Mouse (Mus musculus) midbrain, embryonic 11.5 days (tissue): ENCODE results near the gene Gm13288. TPM values are rescaled to one million over a fixed set of nuclear protein-coding genes. Genes with fewer than 3 reads are reported as not detected.
"Not testable (repeated sequence)": the region's sequence is repeated elsewhere in the genome, so short reads cannot be mapped to it uniquely, and the experiment has no call there.

Experiments
- ATAC-seq: fragments of 200-750 bp; cut with Nextera tagmentation; 2 replicates; pipeline ENCODE4 v1.8.0; 2017; ENCODE audit warnings: moderate TSS enrichment, moderate library complexity; ENCODE audit not compliant: low FRiP score
- DNase-seq: peaks from one replicate; pipeline ENCODE4 v3.0.0; 2015; ENCODE audit warnings: low spot score; ENCODE audit errors: missing footprints
- H3K27ac ChIP-seq: fragments of 300-500 bp; sonication (generic); 2 replicates; pipeline ENCODE4 v1.5.1; 2014; ENCODE audit warnings: low read depth, low read length
- H3K27me3 ChIP-seq: fragments of 300-500 bp; sonication (generic); 2 replicates; pipeline ENCODE4 v1.6.1; 2014; ENCODE audit warnings: mild to moderate bottlenecking, low read length, moderate library complexity, mixed read lengths; ENCODE audit not compliant: control insufficient read depth, insufficient read depth
- H3K36me3 ChIP-seq: fragments of 300-500 bp; sonication (generic); 2 replicates; pipeline ENCODE4 v1.6.1; 2014; ENCODE audit warnings: mild to moderate bottlenecking, low read length, moderate library complexity, mixed read lengths; ENCODE audit not compliant: control insufficient read depth, insufficient read depth
- H3K4me1 ChIP-seq: fragments of 300-500 bp; sonication (generic); 2 replicates; pipeline ENCODE4 v1.6.1; 2014; ENCODE audit warnings: low read length; ENCODE audit not compliant: control insufficient read depth, insufficient read depth
- H3K4me2 ChIP-seq: fragments of 300-500 bp; sonication (generic); 2 replicates; pipeline ENCODE4 v1.6.1; 2014; ENCODE audit warnings: mild to moderate bottlenecking, moderate library complexity
- H3K4me3 ChIP-seq: fragments of 300-500 bp; sonication (generic); 2 replicates; pipeline ENCODE4 v1.5.1; 2014; ENCODE audit warnings: low read depth, low read length
- H3K9ac ChIP-seq: fragments of 300-500 bp; sonication (generic); 2 replicates; pipeline ENCODE4 v1.6.1; 2014; ENCODE audit warnings: low read length
- H3K9me3 ChIP-seq: fragments of 300-500 bp; sonication (generic); 2 replicates; pipeline ENCODE4 v1.6.1; 2016; ENCODE audit warnings: low read length; ENCODE audit not compliant: control insufficient read depth
- WGBS: fragments of 180-500 bp; shearing (Covaris S2); extraction: QIAGEN DNeasy Blood & Tissue Kit; methylation state at CpG from one replicate; pipeline ENCODE4 v1.1.7; 2014; 5-methylcytosine and 5-hydroxymethylcytosine counted together
- polyA plus RNA-seq: library from polyadenylated mRNA; unstranded; fragments of >200 nt; fragmentation: Nextera tagmentation; extraction: Ambion mirVana; gene quantifications from 2 replicates; pipeline ENCODE4 v1.2.1, GENCODE M21; 2014

Gene Gm13288
- polyA plus RNA-seq, 1 experiment from 2014 or later: not detected

DNA sequence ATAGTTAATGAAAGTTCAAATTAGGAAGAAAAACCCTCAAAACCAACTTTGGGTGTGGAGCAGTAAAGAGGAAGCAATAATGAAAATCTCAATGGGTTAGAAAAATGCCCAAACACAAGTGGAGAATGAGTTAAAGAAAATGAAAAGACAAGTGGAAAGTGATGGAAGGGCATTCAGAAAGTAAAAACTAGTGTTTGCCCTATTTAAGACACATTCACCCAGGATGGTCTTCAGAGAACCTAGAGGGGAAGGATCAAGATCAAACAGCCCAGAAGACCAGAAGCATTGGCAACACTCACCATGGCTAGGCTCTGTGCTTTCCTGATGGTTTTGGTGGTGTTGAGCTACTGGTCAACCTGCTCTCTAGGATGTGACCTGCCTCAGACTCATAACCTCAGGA lies 21.8 kb downstream of the Gm13288 start, which contains the start of gene Ifna6:
Gene Ifna6, plus strand, starts transcription at position 301 of the 400 bp plus-strand sequence.
- H3K9me3 ChIP-seq, H3K27ac ChIP-seq, H3K9ac ChIP-seq, H3K27me3 ChIP-seq, H3K4me1 ChIP-seq, H3K4me3 ChIP-seq, ATAC-seq, H3K4me2 ChIP-seq, DNase-seq, H3K36me3 ChIP-seq: not testable (repeated sequence)

DNA sequence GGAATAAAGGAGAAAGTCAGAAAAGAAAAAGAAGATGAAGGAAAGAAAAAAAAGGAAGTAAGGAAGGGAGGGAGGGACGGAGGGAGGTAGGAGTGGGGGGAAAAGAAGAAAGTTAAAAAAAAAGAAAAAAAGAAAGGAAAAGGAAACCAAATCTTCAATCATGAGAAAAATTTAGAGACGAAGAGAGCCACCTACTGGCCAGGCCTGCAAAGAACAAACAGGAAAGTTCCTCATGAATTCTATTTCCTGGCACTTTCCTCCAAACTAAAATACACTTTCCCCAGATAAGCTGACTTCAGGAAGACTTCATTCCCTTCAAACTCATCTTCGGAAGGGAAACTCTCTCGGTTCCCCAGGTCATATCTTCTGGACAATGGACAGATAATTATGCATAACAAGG lies 25.2 kb downstream of the Gm13288 start:
- Histone ChIP-seq H3K4me2 (no peak overlapping the region), H3K27ac (no peak overlapping the region), H3K27me3 (no peaks in the 10 kb centered on the region), H3K4me3 (no peak overlapping the region), H3K9me3 (no peaks in the 10 kb centered on the region), H3K4me1 (no peaks in the 10 kb centered on the region), H3K9ac (no peak overlapping the region), H3K36me3 (no peaks in the 10 kb centered on the region)
- ATAC-seq (no peak), DNase-seq (no peak)
- 31% methylated on average over 4 of the region's 4 CpGs for WGBS

DNA sequence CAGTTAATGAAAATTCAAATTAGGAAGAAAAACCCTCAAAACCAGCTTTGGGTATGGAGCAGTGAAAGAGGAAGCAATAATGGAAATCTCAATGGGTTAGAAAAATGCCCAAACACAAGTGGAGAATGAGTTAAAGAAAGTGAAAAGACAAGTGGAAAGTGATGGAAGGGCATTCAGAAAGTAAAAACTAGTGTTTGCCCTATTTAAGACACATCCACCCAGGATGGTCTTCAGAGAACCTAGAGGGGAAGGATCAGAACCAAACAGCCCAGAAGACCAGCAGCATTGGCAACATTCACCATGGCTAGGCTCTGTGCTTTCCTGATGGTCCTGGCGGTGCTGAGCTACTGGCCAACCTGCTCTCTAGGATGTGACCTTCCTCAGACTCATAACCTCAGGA lies 29.9 kb downstream of the Gm13288 start, which contains the start of gene Ifna5:
Gene Ifna5, plus strand, starts transcription at position 301 of the 400 bp plus-strand sequence.
- H3K36me3 ChIP-seq, ATAC-seq, H3K4me3 ChIP-seq, H3K4me2 ChIP-seq, H3K9ac ChIP-seq, H3K4me1 ChIP-seq, H3K9me3 ChIP-seq, H3K27me3 ChIP-seq, DNase-seq, H3K27ac ChIP-seq: not testable (repeated sequence)
- 64% methylated on average over 1 of the region's 1 CpGs for WGBS

DNA sequence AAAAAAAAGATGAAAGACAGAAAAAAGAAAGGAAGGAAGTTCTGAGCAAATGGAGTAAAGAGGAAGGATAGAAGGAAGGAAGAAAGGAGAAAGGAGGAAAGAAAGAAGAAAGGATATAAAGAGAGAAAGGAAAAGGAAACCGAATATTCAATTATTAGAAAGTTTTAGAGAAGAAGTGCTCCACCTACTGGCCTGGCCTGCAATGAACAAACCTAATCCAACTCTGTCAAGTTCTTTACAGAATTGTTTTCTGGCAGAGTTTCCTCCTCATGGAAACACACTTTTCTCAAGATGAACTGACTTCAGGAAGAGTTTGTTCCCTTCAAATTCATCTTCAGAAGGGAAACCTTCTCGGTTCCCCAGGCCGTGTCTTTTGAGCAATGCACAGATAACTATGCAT lies 33.5 kb downstream of the Gm13288 start:
- Histone ChIP-seq H3K36me3 (no peaks in the 10 kb centered on the region), H3K4me2 (no peak overlapping the region), H3K27ac (no peak overlapping the region), H3K9me3 (no peaks in the 10 kb centered on the region), H3K4me3 (no peak overlapping the region), H3K27me3 (no peaks in the 10 kb centered on the region), H3K9ac (no peak overlapping the region), H3K4me1 (no peaks in the 10 kb centered on the region)
- no peak for ATAC-seq
- 44% methylated on average over 3 of the region's 3 CpGs for WGBS
- no peak for DNase-seq

DNA sequence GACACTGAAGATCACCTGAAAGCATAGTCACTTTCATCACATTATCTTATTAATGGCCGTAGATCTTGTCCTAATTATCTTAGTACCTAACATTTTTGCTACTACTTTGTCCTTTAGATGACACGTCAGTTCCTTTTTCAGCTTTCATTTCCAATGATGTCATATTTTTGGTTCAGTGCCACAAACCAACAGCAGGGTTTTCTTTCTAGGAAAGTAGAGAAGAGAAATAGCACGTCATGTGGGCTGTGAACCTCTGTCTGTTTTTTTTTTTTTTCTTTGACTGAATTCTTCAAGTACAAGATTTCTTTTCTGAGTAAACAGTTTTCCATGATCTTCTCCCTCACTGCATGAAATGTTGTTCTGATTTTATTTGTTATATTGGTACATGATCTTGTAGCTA lies 34.7 kb downstream of the Gm13288 start:
- Histone ChIP-seq H3K27ac (no peak overlapping the region), H3K4me1 (no peaks in the 10 kb centered on the region), H3K4me3 (no peak overlapping the region), H3K9ac (no peak overlapping the region), H3K9me3 (no peaks in the 10 kb centered on the region), H3K4me2 (no peak overlapping the region), H3K36me3 (no peaks in the 10 kb centered on the region), H3K27me3 (no peaks in the 10 kb centered on the region)
- DNase-seq (no peak), ATAC-seq (no peak)
- WGBS: 81% methylated on average over 3 of the region's 3 CpGs

DNA sequence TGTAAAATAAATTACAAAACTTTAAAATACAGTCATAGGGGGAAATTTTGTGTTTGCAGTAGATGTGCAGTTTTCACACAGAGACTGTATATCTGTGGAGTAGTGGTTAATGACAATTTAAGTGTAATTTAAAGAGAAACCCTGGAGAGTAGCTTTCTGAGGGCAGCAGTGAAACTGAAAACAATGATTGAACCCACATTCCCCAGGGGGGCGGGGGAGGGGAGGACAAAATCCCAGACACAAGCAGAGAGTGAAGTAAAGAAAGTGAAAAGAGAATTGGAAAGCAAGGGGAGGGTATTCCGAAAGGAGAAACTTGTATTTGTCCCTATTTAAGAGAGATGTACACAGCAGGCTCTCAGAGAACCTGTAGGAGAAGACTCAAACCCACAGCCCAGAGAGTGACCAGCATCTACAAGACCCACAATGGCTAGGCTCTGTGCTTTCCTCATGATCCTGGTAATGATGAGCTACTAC lies 36.1 kb downstream of the Gm13288 start, which contains the start of gene Ifna4:
Gene Ifna4, plus strand, starts transcription at position 424 of the 474 bp plus-strand sequence.
- Histone ChIP-seq H3K9me3 (no peaks in the 10 kb centered on the region), H3K4me1 (no peaks in the 10 kb centered on the region), H3K27me3 (no peaks in the 10 kb centered on the region), H3K9ac (no peak within 1 kb of the TSS), H3K27ac (no peak within 1 kb of the TSS), H3K4me2 (no peak within 1 kb of the TSS), H3K36me3 (no peaks in the 10 kb centered on the region), H3K4me3 (no peak within 1 kb of the TSS)
- DNase-seq: no peak
- no peak for ATAC-seq
- 29% methylated on average over 2 of the region's 2 CpGs for WGBS

DNA sequence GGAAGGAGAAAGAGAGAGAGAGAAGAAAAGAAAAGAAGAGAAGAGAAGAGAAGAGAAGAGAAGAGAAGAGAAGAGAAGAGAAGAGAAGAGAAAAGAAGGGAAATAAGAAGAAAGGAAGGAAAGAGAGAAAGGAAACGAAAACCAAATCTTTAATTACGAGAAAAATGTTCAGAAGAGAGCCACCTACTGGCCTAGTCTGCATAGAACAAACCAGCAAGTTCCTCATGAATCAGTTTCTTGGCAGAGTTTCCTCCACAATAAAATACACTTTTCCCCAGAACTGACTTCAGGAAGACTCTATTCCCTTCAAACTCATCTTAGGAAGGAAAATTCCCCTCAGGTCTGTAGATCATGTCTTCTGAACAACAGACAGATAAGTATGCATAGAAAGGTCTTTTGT lies 40.0 kb downstream of the Gm13288 start:
- no peak overlapping the region for H3K9ac ChIP-seq
- no peak for DNase-seq
- no peaks in the 10 kb centered on the region for H3K27me3 ChIP-seq
- H3K9me3 ChIP-seq: no peaks in the 10 kb centered on the region
- no peak overlapping the region for H3K4me2 ChIP-seq
- H3K27ac ChIP-seq: no peak overlapping the region
- no peak overlapping the region for H3K4me3 ChIP-seq
- H3K36me3 ChIP-seq: no peaks in the 10 kb centered on the region
- 43% methylated on average over 2 of the region's 2 CpGs for WGBS
- no peak for ATAC-seq
- H3K4me1 ChIP-seq: no peaks in the 10 kb centered on the region

DNA sequence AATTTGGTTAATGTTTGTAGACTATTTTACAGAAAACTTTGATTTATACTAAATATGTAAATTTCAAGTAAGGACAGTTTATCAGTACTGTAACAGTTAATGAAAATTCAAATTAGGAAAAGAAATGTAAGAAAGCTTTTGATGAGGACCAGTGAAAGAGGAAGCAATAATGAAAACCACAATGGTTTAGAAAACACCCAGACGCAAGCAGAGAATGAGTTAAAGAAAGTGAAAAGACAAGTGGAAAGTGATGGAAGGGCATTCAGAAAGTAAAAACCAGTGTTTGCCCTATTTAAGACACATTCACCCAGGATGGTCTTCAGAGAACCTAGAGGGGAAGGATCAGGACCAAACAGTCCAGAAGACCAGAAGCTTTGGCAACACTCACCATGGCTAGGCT lies 44.4 kb downstream of the Gm13288 start, which contains the start of gene Ifna1:
Gene Ifna1, plus strand, starts transcription at position 390 of the 400 bp plus-strand sequence.
- H3K4me1 ChIP-seq: no peaks in the 10 kb centered on the region
- no peaks in the 10 kb centered on the region for H3K36me3 ChIP-seq
- H3K4me3 ChIP-seq: no peak within 1 kb of the TSS
- 90% methylated on average over 1 of the region's 1 CpGs for WGBS
- ATAC-seq (no peak), DNase-seq (no peak)
- no peak within 1 kb of the TSS for H3K9ac ChIP-seq
- H3K4me2 ChIP-seq: no peak within 1 kb of the TSS
- H3K27me3 ChIP-seq: no peaks in the 10 kb centered on the region
- no peak within 1 kb of the TSS for H3K27ac ChIP-seq
- no peaks in the 10 kb centered on the region for H3K9me3 ChIP-seq

DNA sequence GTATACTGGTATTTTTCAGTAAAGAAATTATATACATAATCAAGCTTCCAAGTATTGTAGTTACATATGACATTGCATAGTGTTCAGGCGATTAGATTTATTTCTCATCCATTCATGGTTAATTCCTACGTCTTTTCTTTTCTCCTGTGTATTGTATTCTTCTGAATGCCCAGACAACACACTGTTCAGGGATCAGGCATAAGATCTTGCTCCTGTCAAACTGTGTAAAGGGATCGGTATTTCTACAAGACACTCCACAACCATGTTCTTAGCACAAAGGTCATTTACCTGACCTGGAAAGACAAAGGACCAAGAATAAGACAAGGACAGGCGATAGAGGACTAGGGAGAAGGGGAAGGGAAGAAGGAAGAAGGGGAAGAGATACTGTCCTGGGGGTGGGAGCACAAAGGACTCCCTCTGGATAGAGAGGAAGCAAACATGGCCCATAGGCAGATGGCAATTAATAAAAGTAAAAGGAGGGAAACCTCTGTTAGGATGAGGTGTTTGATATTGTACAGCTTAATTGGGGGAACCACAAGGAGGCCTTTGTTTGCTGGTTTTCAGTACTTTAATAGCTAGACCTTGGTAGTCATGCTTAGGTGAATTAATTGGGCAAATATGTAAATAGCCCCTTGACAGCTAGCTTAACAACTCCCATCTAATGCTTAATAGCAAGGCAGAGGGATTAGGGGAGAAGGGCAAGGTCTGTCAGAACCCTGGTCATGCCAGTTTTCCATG lies 45.9 kb downstream of the Gm13288 start:
- Histone ChIP-seq H3K27me3 (no peaks in the 10 kb centered on the region), H3K4me3 (no peak overlapping the region), H3K36me3 (no peaks in the 10 kb centered on the region), H3K9me3 (no peaks in the 10 kb centered on the region), H3K9ac (no peak overlapping the region), H3K4me1 (no peaks in the 10 kb centered on the region), H3K4me2 (no peak overlapping the region), H3K27ac (no peak overlapping the region)
- no peak for ATAC-seq
- 28% methylated on average over 4 of the region's 4 CpGs for WGBS
- no peak for DNase-seq
